Mouse (Mus musculus): ENCODE data around the gene Gpt2.

- no peak for TF ChIP-seq CTCF (IDR thresholded peaks at IDR 0.05; ENCODE audit: low read depth, low read length)
- no peak for TF ChIP-seq GATA1 (IDR thresholded peaks at IDR 0.05; ENCODE audit: borderline replicate concordance, low read length)
- TF ChIP-seq POLR2AphosphoS5 (IDR thresholded peaks at IDR 0.05; ENCODE audit: insufficient replicate concordance, low read depth, low read length) = no peak
Measured at GRCm38 (mm10) chr8:85478397-85478796, 14.0 kb upstream of the Gpt2 start.
